Mouse (Mus musculus): ENCODE measurements around the gene Selenoi. TPM values are rescaled to one million over a fixed set of nuclear protein-coding genes. Genes with fewer than 3 reads are reported as not detected.

Gene Selenoi
- total RNA-seq, 2 experiments from 2014 or later = 8.3 to 11.4 TPM

DNA sequence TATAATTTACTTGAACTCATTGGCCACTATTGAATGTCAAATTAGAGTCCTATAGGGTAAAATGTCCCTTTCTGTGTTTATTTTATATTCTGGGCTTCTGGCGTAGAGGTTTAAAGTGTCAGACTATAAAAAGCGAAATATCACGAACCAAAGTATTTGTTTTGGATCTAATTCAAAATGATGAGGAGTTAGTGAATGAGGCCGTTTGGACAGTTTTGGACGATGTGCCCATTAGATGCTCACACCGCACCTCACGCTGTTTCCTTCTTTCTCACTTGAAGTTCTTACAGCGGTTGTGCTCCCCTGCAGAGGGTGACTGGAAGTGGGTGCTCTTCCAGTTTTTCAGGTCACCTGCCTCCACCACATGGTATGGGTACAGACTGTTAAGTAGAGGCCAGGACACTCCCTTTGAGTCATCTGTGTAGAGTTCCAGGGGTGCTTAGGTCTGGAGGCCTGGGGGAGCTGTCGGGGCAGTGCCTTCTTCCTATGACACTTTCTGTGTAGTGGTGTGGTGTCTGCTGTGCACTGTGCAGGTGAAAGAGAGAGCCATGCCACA lies 13.6 kb downstream of the Selenoi start:
- no peak for DNase-seq
- H3K4me3 ChIP-seq = no peak overlapping the region
- no peak for TF ChIP-seq CTCF (IDR thresholded peaks at IDR 0.05)
- intact Hi-C loops (cut with DNase I) = no loop called here
- no peak overlapping the region for H3K27ac ChIP-seq

DNA sequence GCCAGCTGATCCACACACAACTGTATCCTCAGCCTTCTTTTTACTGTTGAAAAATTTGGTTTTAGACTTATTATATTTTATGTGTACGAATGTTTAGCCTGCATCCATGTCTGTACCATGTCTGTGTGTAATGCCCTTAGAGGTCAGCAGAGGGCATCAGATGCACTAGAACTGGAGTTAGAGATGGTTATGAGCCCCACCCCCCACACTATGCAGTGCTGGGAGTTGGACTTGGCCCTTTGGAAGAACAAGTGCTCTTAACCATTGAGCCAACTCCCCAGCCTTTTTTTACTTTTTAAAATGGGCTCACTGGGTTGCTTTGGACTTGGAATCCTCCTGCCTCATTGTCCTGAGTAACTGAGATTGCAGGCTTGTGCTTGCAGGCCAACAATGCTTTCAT lies 15.3 kb downstream of the Selenoi start:
- TF ChIP-seq CTCF (IDR thresholded peaks at IDR 0.05) = peak; percentile 40
- H3K4me3 ChIP-seq = no peak overlapping the region
- DNase-seq = no peak
- H3K27ac ChIP-seq = no peak overlapping the region
- intact Hi-C loops (cut with DNase I) = no loop called here

DNA sequence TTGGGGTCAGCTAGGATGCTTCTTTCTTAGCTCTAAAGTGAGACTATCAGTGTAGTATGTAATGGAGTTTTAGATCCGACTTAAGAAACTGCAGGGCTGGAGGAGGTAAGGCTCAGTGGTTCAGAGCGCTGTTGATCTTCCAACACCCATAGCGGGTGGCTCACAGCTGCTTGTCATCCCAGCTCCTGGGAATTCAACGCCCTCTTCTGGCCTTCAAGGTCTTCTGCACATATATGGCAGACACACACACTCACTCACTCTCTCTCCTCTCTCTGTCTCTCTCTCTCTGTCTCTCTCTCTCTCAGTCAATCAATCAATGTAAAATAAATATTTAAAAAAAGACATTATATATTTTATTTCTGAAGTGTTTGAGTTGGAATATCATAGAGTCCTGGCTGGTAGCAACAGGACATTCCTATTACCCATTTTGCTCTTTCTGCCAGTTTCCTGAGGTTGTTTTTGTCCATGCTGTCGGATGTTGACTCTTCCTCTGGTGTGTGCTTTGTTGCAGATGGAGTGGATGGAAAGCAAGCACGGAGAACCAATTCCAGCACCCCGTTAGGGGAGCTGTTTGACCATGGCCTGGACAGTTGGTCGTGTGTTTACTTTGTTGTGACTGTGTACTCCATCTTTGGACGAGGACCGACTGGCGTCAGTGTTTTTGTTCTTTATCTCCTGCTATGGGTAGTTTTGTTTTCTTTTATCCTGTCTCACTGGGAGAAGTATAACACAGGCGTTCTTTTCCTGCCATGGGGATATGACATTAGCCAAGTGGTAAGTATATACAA lies 23.4 kb downstream of the Selenoi start:
- no peak overlapping the region for H3K4me3 ChIP-seq
- intact Hi-C loops (cut with DNase I) = no loop called here
- no peak for DNase-seq
- no peak overlapping the region for H3K27ac ChIP-seq
- TF ChIP-seq CTCF (IDR thresholded peaks at IDR 0.05) = no peak

DNA sequence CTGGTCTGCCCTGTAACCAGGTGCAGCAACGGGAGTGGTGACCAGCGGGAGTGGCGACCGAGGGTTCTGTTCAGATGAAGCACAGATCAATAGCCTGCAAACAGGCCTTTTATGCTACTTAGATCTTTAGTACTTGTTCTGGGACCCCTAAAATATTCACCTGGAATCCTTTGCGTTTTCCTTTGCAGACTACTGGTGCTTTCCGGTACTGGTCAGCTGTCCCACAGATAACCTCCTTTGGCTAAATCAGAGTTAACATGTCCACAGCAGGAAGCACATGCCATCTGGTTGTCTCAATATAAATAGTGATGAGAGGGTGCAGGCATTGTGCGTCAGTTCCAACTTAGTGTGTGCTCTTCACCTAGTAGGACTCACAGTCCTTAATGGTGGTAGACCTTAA lies 26.4 kb downstream of the Selenoi start:
- no peak for DNase-seq
- no peak overlapping the region for H3K4me3 ChIP-seq
- intact Hi-C loops (cut with DNase I) = no loop called here
- no peak for TF ChIP-seq CTCF (IDR thresholded peaks at IDR 0.05)
- H3K27ac ChIP-seq = no peak overlapping the region

DNA sequence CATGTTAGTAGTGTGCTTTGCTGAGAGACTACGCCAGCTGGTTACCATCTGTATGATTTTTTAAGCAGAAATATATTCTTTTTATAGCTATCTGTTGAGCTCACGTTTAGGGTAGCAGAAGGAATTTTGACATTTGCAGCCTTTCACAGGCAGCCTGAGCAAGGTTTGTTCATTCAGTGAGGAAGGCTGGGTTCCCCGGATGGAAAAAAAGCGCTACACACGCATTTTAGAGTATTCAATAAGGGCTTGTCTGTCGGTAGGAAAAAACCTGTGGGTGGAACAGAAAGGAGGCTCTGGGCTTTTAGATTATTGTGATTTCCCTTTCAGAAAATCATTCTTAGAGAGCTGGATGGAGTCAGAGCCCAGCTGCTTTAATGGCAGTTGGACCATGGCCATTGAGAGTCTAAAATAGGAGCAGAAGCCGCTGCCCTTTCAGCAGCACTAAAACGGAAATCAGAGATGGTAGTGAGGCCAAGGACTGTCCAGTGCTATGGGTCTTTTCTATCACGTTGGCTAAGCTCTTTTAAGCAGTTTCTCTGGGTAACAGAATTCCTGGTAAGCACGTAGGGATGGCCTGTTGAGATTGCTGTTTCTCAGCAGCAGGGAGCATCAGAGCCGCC lies 38.3 kb downstream of the Selenoi start:
- no peak for TF ChIP-seq CTCF (IDR thresholded peaks at IDR 0.05)
- peak; percentile 59 for DNase-seq
- no peak overlapping the region for H3K4me3 ChIP-seq
- intact Hi-C loops (cut with DNase I) = no loop called here
- peak overlapping the region; percentile 53 for H3K27ac ChIP-seq

DNA sequence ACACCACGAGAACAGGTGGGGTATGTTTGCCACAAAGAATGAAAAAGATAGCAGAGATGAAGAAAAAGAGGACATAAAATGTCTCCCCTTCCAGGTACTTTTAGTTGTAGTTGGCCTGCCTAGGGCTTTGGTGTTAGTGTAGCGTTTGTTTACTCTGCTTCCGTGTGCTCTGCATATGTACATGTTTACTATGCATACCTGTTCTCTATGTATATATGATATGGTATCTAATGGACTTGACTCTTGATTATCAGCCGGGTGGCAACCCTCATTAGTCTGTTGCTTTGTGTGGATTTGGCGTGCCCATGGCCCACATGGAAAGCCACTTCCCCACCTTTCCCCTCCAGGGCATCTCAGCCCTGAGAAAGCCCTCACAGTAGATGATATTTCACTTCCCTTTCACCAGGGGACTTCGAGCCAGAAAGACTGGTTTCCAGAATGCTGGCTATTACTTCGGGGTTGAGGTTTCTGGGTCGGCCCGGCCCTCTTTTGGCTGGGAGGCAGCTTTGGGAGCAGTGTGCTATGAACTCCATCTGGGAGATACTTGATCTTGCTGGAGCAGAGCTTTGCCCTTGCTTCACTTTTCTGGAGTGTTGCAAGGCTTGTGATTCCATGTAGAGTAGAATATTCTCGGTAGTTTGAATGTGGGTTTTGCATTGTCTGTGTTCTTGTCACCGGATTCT lies 39.4 kb downstream of the Selenoi start:
- TF ChIP-seq CTCF (IDR thresholded peaks at IDR 0.05) = no peak
- intact Hi-C loops (cut with DNase I) = no loop called here
- Histone ChIP-seq H3K4me3 (no peak overlapping the region), H3K27ac (peak overlapping the region; percentile 24; the same call in 1 of the 2 replicates)
- peak; percentile 83 for DNase-seq

DNA sequence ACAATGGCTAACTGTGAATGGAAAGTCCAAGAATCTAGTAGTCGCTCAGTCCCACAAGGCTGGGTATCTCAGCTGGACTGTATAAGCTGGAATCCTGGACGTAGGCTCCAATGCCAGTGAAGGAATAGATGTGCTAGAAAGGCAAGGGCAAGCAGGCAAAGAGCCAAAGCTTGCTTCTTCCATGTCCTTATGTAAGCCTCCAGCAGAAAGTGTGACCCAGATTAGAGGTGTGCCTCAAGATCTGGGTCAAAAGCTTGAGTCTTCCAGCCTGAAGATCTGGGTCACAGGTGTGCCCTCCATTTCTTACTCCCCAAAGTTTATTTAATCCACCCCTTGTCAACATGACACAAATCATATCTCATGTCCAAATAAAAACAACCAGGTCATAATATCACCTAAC lies 44.0 kb downstream of the Selenoi start:
- intact Hi-C loops (cut with DNase I) = no loop called here
- no peak for TF ChIP-seq CTCF (IDR thresholded peaks at IDR 0.05)
- DNase-seq = no peak
- H3K4me3 ChIP-seq = no peak overlapping the region
- H3K27ac ChIP-seq = no peak overlapping the region

DNA sequence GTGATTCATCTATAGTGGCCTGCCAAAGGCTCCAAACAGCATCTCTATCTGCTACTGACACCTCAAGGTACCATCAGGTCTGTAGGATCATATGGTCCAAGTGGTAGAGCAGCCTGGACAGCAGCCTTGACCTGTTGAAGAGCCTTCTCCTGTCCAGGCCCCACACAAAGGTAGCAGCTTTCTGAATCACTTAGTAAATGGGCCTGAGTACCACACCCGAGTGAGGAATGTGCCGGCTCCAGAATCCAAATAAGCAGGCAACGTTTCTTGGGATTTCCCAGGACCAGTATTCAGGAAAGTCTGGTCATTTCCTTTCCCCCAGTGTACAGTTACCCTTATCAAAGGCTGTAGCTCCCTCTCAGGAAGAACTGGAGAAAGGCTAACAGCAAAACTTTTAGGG lies 46.6 kb downstream of the Selenoi start:
- Histone ChIP-seq H3K27ac (no peak overlapping the region), H3K4me3 (no peak overlapping the region)
- TF ChIP-seq CTCF (IDR thresholded peaks at IDR 0.05) = no peak
- no peak for DNase-seq
- intact Hi-C loops (cut with DNase I) = no loop called here

DNA sequence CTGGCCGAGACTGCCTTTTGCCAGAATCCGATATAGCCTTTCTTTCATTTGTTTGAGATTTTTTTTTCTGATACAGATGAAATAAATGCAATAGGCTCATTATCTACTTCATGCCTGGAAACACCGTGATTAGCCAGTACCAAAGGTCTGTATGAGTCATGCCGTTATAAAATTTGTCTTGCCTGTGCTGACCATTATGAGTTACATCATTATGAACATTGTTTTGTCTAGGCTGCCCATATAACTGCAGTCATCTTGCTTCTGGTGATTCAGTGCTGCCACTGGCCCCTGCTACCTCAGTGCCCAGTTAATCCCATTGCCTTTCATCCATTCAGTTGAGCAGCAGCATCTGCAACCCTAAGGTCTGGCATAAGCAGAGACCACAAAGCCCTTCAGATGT lies 47.1 kb downstream of the Selenoi start:
- DNase-seq = no peak
- intact Hi-C loops (cut with DNase I) = no loop called here
- H3K4me3 ChIP-seq = no peak overlapping the region
- no peak for TF ChIP-seq CTCF (IDR thresholded peaks at IDR 0.05)
- H3K27ac ChIP-seq = no peak overlapping the region

DNA sequence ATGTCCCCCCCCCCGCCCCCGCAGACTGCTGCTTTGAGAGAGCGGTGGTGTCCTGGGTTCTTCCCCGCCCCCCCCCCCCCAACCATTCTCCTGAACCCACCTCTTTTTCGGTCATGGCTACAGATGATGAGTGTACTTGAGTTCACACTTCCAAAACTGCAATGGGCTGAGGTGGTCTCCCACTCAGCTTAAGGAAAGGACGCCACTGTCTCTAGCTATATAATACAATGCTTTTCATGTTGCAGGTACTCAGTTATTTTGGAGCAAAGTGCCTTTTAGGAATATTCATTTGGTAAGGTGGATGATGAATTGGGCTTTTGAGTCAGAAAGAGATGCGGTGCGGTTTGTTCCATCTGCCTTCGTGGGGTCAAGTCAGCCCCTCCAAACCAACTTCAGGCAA lies 48.5 kb downstream of the Selenoi start:
- no peak overlapping the region for H3K27ac ChIP-seq
- no peak for DNase-seq
- intact Hi-C loops (cut with DNase I) = no loop called here
- H3K4me3 ChIP-seq = peak overlapping the region; percentile 64
- no peak for TF ChIP-seq CTCF (IDR thresholded peaks at IDR 0.05)

DNA sequence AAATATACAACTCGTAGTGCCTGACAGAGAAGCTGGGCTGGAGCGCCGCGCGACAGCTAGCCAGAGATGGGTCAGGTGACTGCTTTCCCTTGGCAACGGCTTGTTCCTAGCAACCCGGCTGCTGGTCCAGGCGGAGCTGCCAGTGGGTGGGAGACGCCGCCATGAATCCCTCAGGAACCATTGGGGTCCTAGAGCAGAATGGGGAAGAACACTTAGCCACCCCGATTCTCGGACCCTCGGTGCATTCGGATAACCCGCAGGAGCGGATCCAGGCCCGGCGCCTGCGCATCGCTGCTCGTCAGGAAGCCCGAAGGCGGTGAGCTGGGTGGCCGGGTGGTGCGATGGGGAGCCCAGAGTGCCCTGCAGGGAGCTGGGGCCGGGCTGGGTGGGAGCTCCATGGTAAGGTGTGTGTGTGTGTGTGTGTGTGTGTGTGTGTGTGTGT lies 48.9 kb downstream of the Selenoi start, which contains the start of gene Drc1:
Gene Drc1 (plus strand): TSS at position 98 of the 442 bp plus-strand sequence.
- intact Hi-C loops (cut with DNase I) = no loop called here
- peak; percentile 48 for DNase-seq
- Histone ChIP-seq H3K4me3 (peak within 1 kb of the TSS; percentile 64), H3K27ac (no peak within 1 kb of the TSS)
- TF ChIP-seq CTCF (IDR thresholded peaks at IDR 0.05) = no peak

DNA sequence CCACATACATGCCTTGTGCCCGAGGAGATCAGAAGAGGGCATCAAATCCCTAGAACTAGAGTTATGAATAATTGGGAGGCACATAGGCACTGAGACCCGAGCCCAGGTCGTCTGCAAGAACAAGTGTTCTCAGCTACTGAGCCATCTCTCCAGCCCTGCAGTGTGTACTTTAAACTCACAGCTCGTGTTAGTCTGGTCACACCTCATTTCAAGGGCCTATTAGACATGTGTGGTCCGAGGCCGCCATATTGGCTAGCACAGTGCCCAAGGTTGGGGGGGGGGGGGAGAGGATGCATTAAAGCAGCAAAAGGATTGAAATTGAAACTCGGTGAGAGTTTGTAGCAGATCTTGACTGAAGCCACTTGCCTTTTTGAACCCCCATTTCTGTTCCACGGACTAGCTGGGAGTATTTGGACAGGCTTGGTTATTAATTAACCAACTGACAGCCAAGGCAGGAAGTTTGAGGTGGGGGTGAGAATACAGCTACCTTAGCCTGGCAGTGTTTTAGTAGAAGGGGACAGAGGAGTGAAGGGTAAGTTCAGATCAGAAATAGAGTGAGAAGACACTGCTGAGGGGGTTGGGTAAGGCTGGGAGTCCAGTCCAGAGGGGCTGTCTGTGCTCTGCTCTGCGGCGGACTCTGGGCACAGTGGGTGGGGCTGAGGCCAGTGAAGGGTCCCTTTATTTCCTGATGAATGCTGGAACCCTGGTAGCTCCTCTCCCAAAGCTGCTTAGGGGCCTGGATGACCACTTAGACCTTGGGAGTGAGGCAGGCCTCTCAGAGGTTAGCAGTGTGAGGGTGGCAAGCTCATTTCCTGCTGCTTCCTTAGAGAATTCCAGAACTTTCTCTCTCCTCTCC lies 53.8 kb downstream of the Selenoi start:
- Histone ChIP-seq H3K4me3 (no peak overlapping the region), H3K27ac (no peak overlapping the region)
- intact Hi-C loops (cut with DNase I) = no loop called here
- no peak for DNase-seq
- TF ChIP-seq CTCF (IDR thresholded peaks at IDR 0.05) = no peak
